Mouse (Mus musculus): Measurements from ENCODE around the gene Rnf187. TPM values are rescaled to one million over a fixed set of nuclear protein-coding genes. Genes with fewer than 3 reads are reported as not detected.
A peak's percentile ranks its signal among the peaks of the same experiment; 100 is the strongest.

The Rnf187 gene
- 245 TPM for polyA plus RNA-seq (2012; fragmentation: generic; extraction: Trizol)
- long read RNA-seq, experiment 1, transcript Rnf187-201 (4 exons, 1,949 nt) = major isoform, 242 of 270 reads
- long read RNA-seq, experiment 1, partial matches to known transcripts = 3 of 270 reads
- long read RNA-seq, experiment 1, other reads (novel, unspliced or antisense) = 25 of 270 reads
- long read RNA-seq, experiment 2, transcript Rnf187-201 (4 exons, 1,949 nt) = major isoform, 2,363 of 2,408 reads
- long read RNA-seq, experiment 2, partial matches to known transcripts = 15 of 2,408 reads
- long read RNA-seq, experiment 2, other reads (novel, unspliced or antisense) = 30 of 2,408 reads

- H3K4me3 ChIP-seq (ENCODE audit: insufficient read depth, poor library complexity, severe bottlenecking) = peak within 1 kb of the TSS; percentile 97
- H3K27me3 ChIP-seq (ENCODE audit: control insufficient read depth, insufficient read depth, insufficient read length) = no peaks in the 10 kb centered on the region
- H3K36me3 ChIP-seq (ENCODE audit: control insufficient read depth, insufficient read depth) = peaks cover 28% of the 10 kb centered on the region
- H3K79me3 ChIP-seq (ENCODE audit: low read depth) = peaks cover 18% of the 10 kb centered on the region
- no peak for TF ChIP-seq MYOG (IDR thresholded peaks at IDR 0.05; ENCODE audit: control insufficient read depth, extremely low read depth, insufficient read length)
- no peak for TF ChIP-seq FOSL1 (IDR thresholded peaks at IDR 0.05; ENCODE audit: insufficient read depth, low read length, poor library complexity, severe bottlenecking)
- TF ChIP-seq MYOD1 (IDR thresholded peaks at IDR 0.05; ENCODE audit: control insufficient read depth, insufficient read length, low read depth) = peak; percentile 37
- TF ChIP-seq MAX (IDR thresholded peaks at IDR 0.05) = peak; percentile 49
- no peak for TF ChIP-seq USF1 (IDR thresholded peaks at IDR 0.05; ENCODE audit: low read depth)
- no peak for TF ChIP-seq CTCF (IDR thresholded peaks at IDR 0.05; ENCODE audit: control insufficient read depth, insufficient read depth, insufficient read length)
- no peak for TF ChIP-seq CEBPB (IDR thresholded peaks at IDR 0.05; ENCODE audit: low read depth)
- peaks cover 32% of the 10 kb centered on the region for H3K79me2 ChIP-seq (ENCODE audit: control insufficient read depth, insufficient read depth)
- peak within 1 kb of the TSS; percentile 95 for H3ac ChIP-seq (ENCODE audit: control insufficient read depth, insufficient read length, low read depth)
Measured at GRCm38 (mm10) chr11:58938322-58939087, at the start of gene Rnf187. Gene Rnf187, minus strand, starts transcription at chr11:58938916.

DNA sequence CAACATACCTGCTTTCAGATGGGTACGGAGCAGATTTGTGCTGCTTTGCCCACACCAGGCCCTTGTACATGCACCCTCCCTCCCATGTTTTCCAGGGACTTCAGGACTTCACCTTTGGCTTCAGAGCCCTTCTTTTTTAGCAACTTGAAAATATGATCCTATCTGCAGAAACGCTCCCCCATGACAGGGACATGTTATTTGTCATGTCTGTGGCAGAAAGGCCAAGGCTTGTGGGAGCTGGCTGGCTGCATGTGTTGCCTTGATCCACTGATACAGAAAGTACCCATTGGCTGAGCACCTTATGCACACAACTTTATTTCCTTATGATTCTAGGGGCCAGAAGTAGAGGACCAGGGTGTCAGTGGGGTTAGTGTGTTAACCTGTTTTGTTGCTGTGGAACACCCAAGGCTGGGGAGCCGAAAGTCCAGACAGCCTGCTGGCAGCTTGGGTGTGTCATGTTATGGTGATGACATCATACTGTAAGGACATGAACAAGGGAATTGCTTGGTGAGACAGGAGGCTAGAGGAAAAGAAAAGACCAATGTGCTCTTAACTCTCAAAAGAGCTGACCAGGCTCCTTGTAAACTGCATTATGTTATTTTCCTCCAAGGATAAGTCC is 46.7 kb upstream of the Rnf187 start:
- Histone ChIP-seq H3K4me3 (ENCODE audit: insufficient read depth, poor library complexity, severe bottlenecking) (no peak overlapping the region), H3ac (ENCODE audit: control insufficient read depth, insufficient read length, low read depth) (no peak overlapping the region), H3K36me3 (ENCODE audit: control insufficient read depth, insufficient read depth) (peaks cover 62% of the 10 kb centered on the region), H3K79me3 (ENCODE audit: low read depth) (peaks cover 12% of the 10 kb centered on the region), H3K27me3 (ENCODE audit: control insufficient read depth, insufficient read depth, insufficient read length) (no peaks in the 10 kb centered on the region), H3K79me2 (ENCODE audit: control insufficient read depth, insufficient read depth) (peaks cover 17% of the 10 kb centered on the region)
- no peak for TF ChIP-seq USF1 (IDR thresholded peaks at IDR 0.05; ENCODE audit: low read depth)
- no peak for TF ChIP-seq FOSL1 (IDR thresholded peaks at IDR 0.05; ENCODE audit: insufficient read depth, low read length, poor library complexity, severe bottlenecking)
- no peak for TF ChIP-seq CTCF (IDR thresholded peaks at IDR 0.05; ENCODE audit: control insufficient read depth, insufficient read depth, insufficient read length)
- TF ChIP-seq MYOD1 (IDR thresholded peaks at IDR 0.05; ENCODE audit: control insufficient read depth, insufficient read length, low read depth) = no peak
- TF ChIP-seq MYOG (IDR thresholded peaks at IDR 0.05; ENCODE audit: control insufficient read depth, extremely low read depth, insufficient read length) = no peak
- no peak for TF ChIP-seq MAX (IDR thresholded peaks at IDR 0.05)
- no peak for TF ChIP-seq CEBPB (IDR thresholded peaks at IDR 0.05; ENCODE audit: low read depth)

GRCm38 (mm10) chr11:58984657-58985056 is 45.9 kb upstream of the Rnf187 start:
- H3K4me3 ChIP-seq (ENCODE audit: insufficient read depth, poor library complexity, severe bottlenecking) = no peak overlapping the region
- peaks cover 24% of the 10 kb centered on the region for H3K79me2 ChIP-seq (ENCODE audit: control insufficient read depth, insufficient read depth)
- no peak overlapping the region for H3ac ChIP-seq (ENCODE audit: control insufficient read depth, insufficient read length, low read depth)
- peaks cover 60% of the 10 kb centered on the region for H3K36me3 ChIP-seq (ENCODE audit: control insufficient read depth, insufficient read depth)
- TF ChIP-seq MAX (IDR thresholded peaks at IDR 0.05) = no peak
- no peak for TF ChIP-seq CTCF (IDR thresholded peaks at IDR 0.05; ENCODE audit: control insufficient read depth, insufficient read depth, insufficient read length)
- TF ChIP-seq USF1 (IDR thresholded peaks at IDR 0.05; ENCODE audit: low read depth) = no peak
- no peak for TF ChIP-seq MYOG (IDR thresholded peaks at IDR 0.05; ENCODE audit: control insufficient read depth, extremely low read depth, insufficient read length)
- no peak for TF ChIP-seq FOSL1 (IDR thresholded peaks at IDR 0.05; ENCODE audit: insufficient read depth, low read length, poor library complexity, severe bottlenecking)
- no peak for TF ChIP-seq CEBPB (IDR thresholded peaks at IDR 0.05; ENCODE audit: low read depth)
- no peak for TF ChIP-seq MYOD1 (IDR thresholded peaks at IDR 0.05; ENCODE audit: control insufficient read depth, insufficient read length, low read depth)
- H3K79me3 ChIP-seq (ENCODE audit: low read depth) = peaks cover 19% of the 10 kb centered on the region
- no peaks in the 10 kb centered on the region for H3K27me3 ChIP-seq (ENCODE audit: control insufficient read depth, insufficient read depth, insufficient read length)

DNA sequence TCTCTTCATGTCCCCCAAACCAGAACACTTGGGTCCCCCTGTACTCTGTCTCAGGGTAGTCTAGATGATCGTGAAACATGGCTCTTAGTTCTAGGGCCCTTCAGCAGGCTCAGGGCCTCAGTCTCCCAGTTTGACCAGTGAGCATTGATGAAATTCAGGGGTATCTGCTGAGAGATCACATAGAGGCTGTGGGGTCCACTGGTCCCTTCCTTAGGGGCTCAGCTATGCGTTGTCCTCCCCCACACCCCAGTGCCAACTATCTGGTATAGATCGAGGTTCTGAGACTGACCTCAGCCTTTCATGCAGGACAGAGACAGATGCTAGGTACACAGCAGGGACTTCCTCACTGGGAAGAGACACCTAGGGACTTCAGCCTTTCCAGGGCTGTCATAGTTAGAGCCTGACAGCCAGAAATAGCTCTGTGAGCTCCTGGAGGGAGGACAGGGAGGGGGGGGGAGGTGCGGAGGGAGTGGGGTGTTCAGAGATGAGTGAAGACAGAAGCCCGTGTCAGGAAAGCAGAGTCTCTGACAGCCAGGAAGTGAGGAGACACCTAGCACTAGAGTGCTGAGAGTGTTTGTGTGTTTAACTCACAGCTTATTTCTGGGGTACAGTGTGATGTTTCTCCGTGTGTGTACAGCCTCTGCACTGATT is 45.1 kb upstream of the Rnf187 start:
- H3K36me3 ChIP-seq (ENCODE audit: control insufficient read depth, insufficient read depth) = peaks cover 51% of the 10 kb centered on the region
- H3K4me3 ChIP-seq (ENCODE audit: insufficient read depth, poor library complexity, severe bottlenecking) = no peak overlapping the region
- H3ac ChIP-seq (ENCODE audit: control insufficient read depth, insufficient read length, low read depth) = no peak overlapping the region
- H3K79me3 ChIP-seq (ENCODE audit: low read depth) = peaks cover 26% of the 10 kb centered on the region
- peaks cover 33% of the 10 kb centered on the region for H3K79me2 ChIP-seq (ENCODE audit: control insufficient read depth, insufficient read depth)
- no peaks in the 10 kb centered on the region for H3K27me3 ChIP-seq (ENCODE audit: control insufficient read depth, insufficient read depth, insufficient read length)
- TF ChIP-seq FOSL1 (IDR thresholded peaks at IDR 0.05; ENCODE audit: insufficient read depth, low read length, poor library complexity, severe bottlenecking) (no peak), MYOD1 (IDR thresholded peaks at IDR 0.05; ENCODE audit: control insufficient read depth, insufficient read length, low read depth) (no peak), MYOG (IDR thresholded peaks at IDR 0.05; ENCODE audit: control insufficient read depth, extremely low read depth, insufficient read length) (no peak), MAX (IDR thresholded peaks at IDR 0.05) (no peak), USF1 (IDR thresholded peaks at IDR 0.05; ENCODE audit: low read depth) (no peak), CTCF (IDR thresholded peaks at IDR 0.05; ENCODE audit: control insufficient read depth, insufficient read depth, insufficient read length) (no peak), CEBPB (IDR thresholded peaks at IDR 0.05; ENCODE audit: low read depth) (no peak)

All from C2C12 (cell line).